Mouse (Mus musculus): ENCODE measurements at regions not wholly inside any gene's neighbourhood (a gene's known extent, or its start where the extent isn't known, plus 50 kb on each side); places are given as distances from the start of the nearest gene placed in this dataset.

DNA sequence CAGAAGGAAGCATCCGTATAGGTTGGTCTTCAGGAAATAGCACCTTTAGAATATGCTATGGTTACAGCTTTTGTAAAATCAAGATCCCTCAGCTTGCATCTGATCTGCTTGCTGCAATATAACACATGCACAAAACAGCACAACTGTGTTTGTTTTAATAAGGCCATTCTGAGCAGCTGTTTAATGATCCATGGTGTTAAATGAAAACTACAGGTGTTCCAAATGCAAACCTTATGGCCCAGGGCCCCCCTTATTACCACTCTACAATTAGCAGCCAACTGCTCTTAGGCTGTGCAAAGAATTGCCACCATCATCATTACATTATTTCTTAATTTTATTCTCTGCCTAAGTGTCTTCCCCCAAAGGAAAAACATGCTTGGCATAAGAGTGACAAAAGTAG, 280.4 kb downstream of the Smarca1 start:
- Histone ChIP-seq H3K36me3 (ENCODE audit: insufficient read depth) (no peaks in the 10 kb centered on the region), H3K27me3 (ENCODE audit: insufficient read depth, low read length) (no peaks in the 10 kb centered on the region), H3K4me1 (ENCODE audit: insufficient read depth) (no peaks in the 10 kb centered on the region), H3K27ac (ENCODE audit: low read depth) (no peak overlapping the region), H3K9ac (no peak overlapping the region), H3K4me3 (ENCODE audit: low read depth, low read length) (no peak overlapping the region), H3K4me2 (no peak overlapping the region), H3K9me3 (ENCODE audit: low read depth, low read length) (no peaks in the 10 kb centered on the region)
- DNase-seq (no peak), ATAC-seq (ENCODE audit: insufficient read depth) (no peak)
- no peak for TF ChIP-seq CTCF (IDR thresholded peaks at IDR 0.05; ENCODE audit: low read depth)
- 55% methylated on average over 1 of the region's 1 CpGs for WGBS
